Mouse (Mus musculus) limb, embryonic 13.5 days (tissue): ENCODE results near the gene Il3. TPM values are rescaled to one million over a fixed set of nuclear protein-coding genes. Genes with fewer than 3 reads are reported as not detected.
"Not testable (repeated sequence)": the region's sequence is repeated elsewhere in the genome, so short reads cannot be mapped to it uniquely, and the experiment has no call there.

ENCODE experiments used
- ATAC-seq: fragments of 200-750 bp; cut with Nextera tagmentation; 2 replicates; pipeline ENCODE4 v1.8.0; 2017; ENCODE audit warnings: low read depth, moderate number of reproducible peaks, moderate TSS enrichment; ENCODE audit not compliant: low FRiP score
- H3K27ac ChIP-seq: fragments of 300-500 bp; sonication (generic); 2 replicates; pipeline ENCODE4 v1.5.1; 2015; ENCODE audit warnings: inconsistent platforms, mild to moderate bottlenecking, moderate library complexity
- H3K27me3 ChIP-seq: fragments of 300-500 bp; sonication (generic); 2 replicates; pipeline ENCODE4 v1.6.1; 2015; ENCODE audit warnings: mild to moderate bottlenecking, inconsistent platforms
- H3K36me3 ChIP-seq: fragments of 300-500 bp; sonication (generic); 2 replicates; pipeline ENCODE4 v1.6.1; 2015; ENCODE audit warnings: inconsistent platforms, mild to moderate bottlenecking, moderate library complexity
- H3K4me1 ChIP-seq: fragments of 300-500 bp; sonication (generic); 2 replicates; pipeline ENCODE4 v1.6.1; 2015; ENCODE audit warnings: inconsistent platforms
- H3K4me2 ChIP-seq: fragments of 300-500 bp; sonication (generic); replicated peaks from 2 replicates; pipeline ENCODE4 v1.6.1; 2015; ENCODE audit warnings: inconsistent platforms, mild to moderate bottlenecking, moderate library complexity
- H3K4me3 ChIP-seq: fragments of 300-500 bp; sonication (generic); 2 replicates; pipeline ENCODE4 v1.5.1; 2015; ENCODE audit warnings: moderate library complexity, mild to moderate bottlenecking, inconsistent platforms
- H3K9ac ChIP-seq: fragments of 300-500 bp; sonication (generic); 2 replicates; pipeline ENCODE4 v1.6.1; 2015; ENCODE audit warnings: mild to moderate bottlenecking, inconsistent platforms
- H3K9me3 ChIP-seq: fragments of 300-500 bp; sonication (generic); 2 replicates; pipeline ENCODE4 v1.6.1; 2016; ENCODE audit warnings: inconsistent platforms
- WGBS: fragments of 180-500 bp; shearing (Covaris S2); methylation state at CpG from one replicate; pipeline ENCODE4 v1.1.7; 2015; 5-methylcytosine and 5-hydroxymethylcytosine counted together
- polyA plus RNA-seq: library from polyadenylated mRNA; unstranded; fragments of >200 nt; fragmentation: Nextera tagmentation; extraction: Ambion mirVana; gene quantifications from 2 replicates; pipeline ENCODE4 v1.2.1, GENCODE M21; 2015

The Il3 gene
- polyA plus RNA-seq, 1 experiment from 2014 or later: not detected

DNA sequence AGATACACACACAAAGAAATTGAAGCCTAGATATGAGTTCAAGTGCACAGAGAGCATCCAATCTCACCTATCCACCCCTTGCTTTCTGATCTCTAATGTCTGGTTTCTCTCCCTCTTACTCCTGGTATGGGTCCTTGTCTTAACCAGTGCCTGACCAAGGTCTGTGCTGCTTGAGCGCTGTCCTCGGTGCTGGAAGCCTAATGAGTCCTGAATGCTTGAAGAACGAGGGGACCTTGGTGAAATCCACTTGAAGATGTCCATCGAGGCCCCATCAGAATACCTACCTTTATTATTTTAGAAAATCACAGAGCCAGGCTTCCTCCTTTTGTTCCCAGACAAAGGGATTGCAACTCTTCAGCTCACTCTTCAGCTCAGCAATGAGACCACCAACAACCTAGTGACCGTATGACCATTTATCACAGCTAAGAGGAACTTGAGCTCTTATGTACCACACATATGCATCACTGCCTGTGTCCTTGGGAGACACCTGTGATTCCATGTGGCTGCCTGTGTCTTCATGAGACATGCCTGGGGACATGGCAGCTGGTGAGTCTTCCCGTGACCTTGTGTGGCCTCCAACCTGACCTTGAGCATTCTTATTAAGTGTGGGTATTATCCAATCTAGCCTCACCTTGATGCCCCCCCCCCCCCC is 36.1 kb upstream of the Il3 start:
- H3K4me2 ChIP-seq: peak overlapping the region; percentile 94
- H3K9ac ChIP-seq: no peak overlapping the region
- ATAC-seq: peak; percentile 19; the same call in 1 of the 2 replicates
- no peak overlapping the region for H3K27ac ChIP-seq
- no peaks in the 10 kb centered on the region for H3K36me3 ChIP-seq
- H3K4me3 ChIP-seq: peak overlapping the region; percentile 53
- 0 out of 2 replicates have a peak, but pooled peaks cover 2% of the 10 kb centered on the region for H3K9me3 ChIP-seq
- WGBS: 16% methylated on average over 6 of the region's 6 CpGs
- H3K27me3 ChIP-seq: peaks cover 24% of the 10 kb centered on the region
- peaks cover 14% of the 10 kb centered on the region for H3K4me1 ChIP-seq

GRCm38 (mm10) chr11:54302606-54303005 is 35.5 kb upstream of the Il3 start:
- Histone ChIP-seq H3K4me3 (no peak overlapping the region), H3K9me3 (0 out of 2 replicates have a peak, but pooled peaks cover 6% of the 10 kb centered on the region), H3K4me1 (peaks cover 14% of the 10 kb centered on the region), H3K36me3 (no peaks in the 10 kb centered on the region), H3K27ac (no peak overlapping the region), H3K27me3 (peaks cover 24% of the 10 kb centered on the region), H3K9ac (no peak overlapping the region), H3K4me2 (no peak overlapping the region)
- 92% methylated on average over 3 of the region's 3 CpGs for WGBS
- ATAC-seq: no peak

GRCm38 (mm10) chr11:54301994-54302393 is 34.9 kb upstream of the Il3 start:
- Histone ChIP-seq H3K27me3 (peaks cover 24% of the 10 kb centered on the region), H3K27ac (no peak overlapping the region), H3K9me3 (0 out of 2 replicates have a peak, but pooled peaks cover 6% of the 10 kb centered on the region), H3K36me3 (no peaks in the 10 kb centered on the region), H3K9ac (no peak overlapping the region), H3K4me2 (no peak overlapping the region), H3K4me3 (no peak overlapping the region), H3K4me1 (peaks cover 14% of the 10 kb centered on the region)
- 84% methylated on average over 8 of the region's 8 CpGs for WGBS
- no peak for ATAC-seq

DNA sequence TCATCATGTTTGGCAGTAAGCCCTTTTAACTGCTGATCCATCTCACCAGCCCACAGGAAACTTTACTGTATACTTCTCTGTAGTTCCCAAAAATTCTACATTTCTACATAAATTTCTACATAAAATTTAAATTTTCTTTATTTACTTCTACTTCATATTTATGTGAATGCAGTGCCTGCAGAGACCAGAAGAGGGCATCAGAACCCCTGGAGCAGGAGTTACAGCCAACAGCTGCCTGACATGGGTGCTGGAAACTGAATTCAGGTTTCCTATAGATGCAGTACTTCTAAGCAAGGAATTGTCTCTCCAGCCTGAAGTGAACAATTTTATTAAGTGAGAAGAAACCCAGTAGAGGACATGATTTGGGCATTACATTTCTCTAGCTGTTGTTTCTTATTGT is 31.7 kb upstream of the Il3 start:
- H3K27ac ChIP-seq: no peak overlapping the region
- H3K9me3 ChIP-seq: 0 out of 2 replicates have a peak, but pooled peaks cover 6% of the 10 kb centered on the region
- H3K4me3 ChIP-seq: no peak overlapping the region
- no peak for ATAC-seq
- no peak overlapping the region for H3K9ac ChIP-seq
- peaks cover 7% of the 10 kb centered on the region for H3K27me3 ChIP-seq
- no peak overlapping the region for H3K4me2 ChIP-seq
- H3K4me1 ChIP-seq: peaks cover 4% of the 10 kb centered on the region
- no peaks in the 10 kb centered on the region for H3K36me3 ChIP-seq

DNA sequence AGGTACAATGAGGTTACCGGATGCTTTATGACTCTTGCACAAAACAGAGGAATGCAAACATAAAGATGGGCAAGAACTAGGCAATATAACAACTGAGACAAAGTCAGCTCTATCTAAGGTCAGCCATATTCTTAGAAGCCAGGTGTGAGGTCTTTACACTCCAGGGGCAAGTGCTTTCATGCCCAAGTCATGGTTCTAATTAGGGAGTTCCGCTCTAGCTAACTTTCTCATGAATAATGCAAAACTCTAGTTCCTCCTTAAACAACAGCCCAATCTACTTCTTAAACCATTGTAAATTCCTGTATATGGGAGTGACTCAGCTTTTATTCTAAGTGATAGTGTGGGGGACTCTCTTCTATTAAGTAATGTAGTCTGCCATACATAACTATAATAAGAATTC is 30.4 kb upstream of the Il3 start:
- not testable (repeated sequence) for H3K36me3 ChIP-seq, H3K4me3 ChIP-seq, H3K4me2 ChIP-seq, H3K9ac ChIP-seq, H3K27ac ChIP-seq, H3K27me3 ChIP-seq, ATAC-seq, H3K4me1 ChIP-seq, H3K9me3 ChIP-seq
- 83% methylated on average over 2 of the region's 2 CpGs for WGBS

GRCm38 (mm10) chr11:54296734-54297133 is 29.7 kb upstream of the Il3 start:
- Histone ChIP-seq H3K27ac (no peak overlapping the region), H3K4me1 (no peaks in the 10 kb centered on the region), H3K9me3 (0 out of 2 replicates have a peak, but pooled peaks cover 6% of the 10 kb centered on the region), H3K9ac (no peak overlapping the region), H3K27me3 (no peaks in the 10 kb centered on the region), H3K4me2 (no peak overlapping the region), H3K36me3 (no peaks in the 10 kb centered on the region), H3K4me3 (no peak overlapping the region)
- WGBS: 100% methylated on average over 1 of the region's 1 CpGs
- ATAC-seq: no peak

GRCm38 (mm10) chr11:54295971-54296370 is 28.9 kb upstream of the Il3 start:
- no peak overlapping the region for H3K4me2 ChIP-seq
- H3K27me3 ChIP-seq: no peaks in the 10 kb centered on the region
- H3K36me3 ChIP-seq: no peaks in the 10 kb centered on the region
- H3K9me3 ChIP-seq: 0 out of 2 replicates have a peak, but pooled peaks cover 6% of the 10 kb centered on the region
- H3K4me1 ChIP-seq: no peaks in the 10 kb centered on the region
- H3K4me3 ChIP-seq: no peak overlapping the region
- no peak overlapping the region for H3K9ac ChIP-seq
- ATAC-seq: no peak
- no peak overlapping the region for H3K27ac ChIP-seq
- 84% methylated on average over 4 of the region's 4 CpGs for WGBS

GRCm38 (mm10) chr11:54293980-54294807 is 27.1 kb upstream of the Il3 start:
- H3K4me1 ChIP-seq: no peaks in the 10 kb centered on the region
- H3K36me3 ChIP-seq: no peaks in the 10 kb centered on the region
- no peaks in the 10 kb centered on the region for H3K27me3 ChIP-seq
- H3K27ac ChIP-seq: no peak overlapping the region
- H3K9ac ChIP-seq: no peak overlapping the region
- no peak for ATAC-seq
- no peak overlapping the region for H3K4me2 ChIP-seq
- whole genome bisulfite sequencing: 64% methylated on average over 12 of the region's 12 CpGs
- H3K9me3 ChIP-seq: 0 out of 2 replicates have a peak, but pooled peaks cover 6% of the 10 kb centered on the region
- no peak overlapping the region for H3K4me3 ChIP-seq

DNA sequence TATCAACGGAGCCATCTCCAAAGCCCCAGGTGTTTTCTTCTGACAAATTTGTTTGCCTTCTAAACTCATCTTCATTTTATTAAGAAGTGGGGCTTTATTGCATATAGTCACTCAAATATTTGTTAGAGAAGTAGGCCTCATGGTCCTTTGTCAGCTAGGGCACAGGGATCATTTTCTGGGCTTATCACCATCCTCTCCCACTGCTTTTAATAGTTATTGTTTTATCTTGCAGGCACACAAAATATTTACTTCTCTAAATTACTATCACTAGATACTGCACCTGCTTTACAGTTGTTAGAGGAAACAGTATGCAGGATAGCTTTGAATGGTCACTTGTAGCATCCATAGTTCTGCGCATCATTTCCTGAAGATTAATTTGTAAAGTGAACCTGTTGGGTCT is 25.1 kb upstream of the Il3 start:
- H3K4me2 ChIP-seq: no peak overlapping the region
- H3K9ac ChIP-seq: no peak overlapping the region
- H3K4me1 ChIP-seq: no peaks in the 10 kb centered on the region
- H3K27ac ChIP-seq: no peak overlapping the region
- no peak overlapping the region for H3K4me3 ChIP-seq
- no peaks in the 10 kb centered on the region for H3K36me3 ChIP-seq
- WGBS: 84% methylated on average over 2 of the region's 2 CpGs
- no peak for ATAC-seq
- no peaks in the 10 kb centered on the region for H3K9me3 ChIP-seq
- no peaks in the 10 kb centered on the region for H3K27me3 ChIP-seq

DNA sequence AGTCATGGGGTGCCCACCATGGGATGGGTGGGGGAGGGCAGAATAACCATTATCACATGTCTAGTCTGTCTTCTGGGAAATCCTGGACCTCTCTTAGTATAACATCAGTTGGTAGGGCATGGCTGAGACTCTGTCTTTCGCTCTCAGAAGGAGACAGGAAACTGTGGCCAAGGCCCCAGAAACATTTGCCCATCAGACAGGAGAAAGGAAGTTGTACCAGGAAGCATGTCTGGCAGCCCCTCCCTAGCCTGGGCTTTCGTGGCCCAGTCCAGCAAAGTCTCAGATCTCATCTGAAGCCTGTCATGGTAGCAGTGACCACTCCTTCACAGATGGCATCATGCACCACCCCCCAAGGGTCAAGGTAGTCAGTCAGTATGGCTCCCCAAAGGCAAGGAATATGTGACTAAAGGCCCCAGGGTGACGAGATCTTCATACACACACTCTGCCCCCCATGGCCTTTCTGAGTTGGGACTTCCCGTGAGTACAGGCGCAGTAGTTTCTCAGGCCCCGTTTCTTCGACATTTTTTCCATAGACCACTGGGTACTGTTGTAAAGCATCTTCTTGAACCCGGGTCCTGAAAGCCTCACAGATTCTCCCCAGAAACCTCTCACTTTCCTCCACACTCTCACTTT is 20.9 kb upstream of the Il3 start:
- no peak for ATAC-seq
- no peaks in the 10 kb centered on the region for H3K27me3 ChIP-seq
- H3K36me3 ChIP-seq: no peaks in the 10 kb centered on the region
- 86% methylated on average over 8 of the region's 8 CpGs for WGBS
- H3K9me3 ChIP-seq: no peaks in the 10 kb centered on the region
- no peak overlapping the region for H3K4me3 ChIP-seq
- no peak overlapping the region for H3K27ac ChIP-seq
- no peak overlapping the region for H3K9ac ChIP-seq
- no peak overlapping the region for H3K4me2 ChIP-seq
- H3K4me1 ChIP-seq: no peaks in the 10 kb centered on the region

GRCm38 (mm10) chr11:54271437-54271949 is 4.4 kb upstream of the Il3 start:
- H3K36me3 ChIP-seq: no peaks in the 10 kb centered on the region
- H3K4me2 ChIP-seq: no peak overlapping the region
- no peaks in the 10 kb centered on the region for H3K4me1 ChIP-seq
- ATAC-seq: no peak
- H3K27ac ChIP-seq: no peak overlapping the region
- WGBS: 80% methylated on average over 5 of the region's 5 CpGs
- H3K9ac ChIP-seq: no peak overlapping the region
- H3K27me3 ChIP-seq: no peaks in the 10 kb centered on the region
- H3K9me3 ChIP-seq: no peaks in the 10 kb centered on the region
- H3K4me3 ChIP-seq: no peak overlapping the region
